Mouse (Mus musculus) CH12.LX (cell line): Measurements from ENCODE around the gene Pip5k1c. TPM values are rescaled to one million over a fixed set of nuclear protein-coding genes. Genes with fewer than 3 reads are reported as not detected.

ENCODE experiments used
- DNase-seq: peaks from one replicate; pipeline ENCODE4 v3.0.0-alpha.2; 2013; ENCODE audit errors: extremely low read depth
- H3K27ac ChIP-seq: 2 replicates; pipeline ENCODE4 v1.5.1; 2012; ENCODE audit warnings: low read depth, mild to moderate bottlenecking, control low read depth, moderate library complexity; ENCODE audit not compliant: insufficient read depth
- H3K27me3 ChIP-seq: replicated peaks from 2 replicates; pipeline ENCODE3; 2012; ENCODE audit warnings: inconsistent platforms
- H3K36me3 ChIP-seq, 2 experiments: replicated peaks in 1 of 2; 2 replicates each; pipeline versions ENCODE3 to v1.6.1; 2012; ENCODE audit warnings: inconsistent platforms in 1 of 2, low read length in 1 of 2, mild to moderate bottlenecking in 1 of 2, mixed read lengths in 1 of 2, moderate library complexity in 1 of 2; ENCODE audit not compliant: control insufficient read depth in 1 of 2, insufficient read depth in 1 of 2
- H3K4me1 ChIP-seq, 2 experiments: 2 replicates each; pipeline ENCODE4 v1.6.1; 2012; ENCODE audit warnings: inconsistent platforms in 1 of 2, moderate library complexity in 1 of 2; ENCODE audit not compliant: insufficient read depth in 2 of 2, control insufficient read depth in 1 of 2
- H3K4me2 ChIP-seq: 2 replicates; pipeline ENCODE4 v1.6.1; 2012; ENCODE audit warnings: low read depth, mild to moderate bottlenecking, control low read depth; ENCODE audit not compliant: poor library complexity, insufficient read depth, severe bottlenecking
- H3K4me3 ChIP-seq, 3 experiments: fragments of 150-350 bp in 1 of 3; sonication (generic) in 1 of 3; replicated peaks in 1 of 3; 2 replicates each; pipeline versions ENCODE3 to v1.5.1; 2011 to 2012; ENCODE audit warnings: low read depth in 2 of 3, low read length in 2 of 3, mild to moderate bottlenecking in 2 of 3, moderate library complexity in 2 of 3, control low read depth in 1 of 3, improper control_type of control experiment in 1 of 3, inconsistent platforms in 1 of 3, mixed read lengths in 1 of 3; ENCODE audit not compliant: poor library complexity in 1 of 3
- H3K79me2 ChIP-seq: replicated peaks from 2 replicates; pipeline ENCODE4 v1.6.1; 2012; ENCODE audit warnings: mild to moderate bottlenecking, moderate library complexity; ENCODE audit not compliant: control insufficient read depth, poor library complexity, insufficient read depth, severe bottlenecking; ENCODE audit errors: extremely low read depth
- H3K9ac ChIP-seq: 2 replicates; pipeline ENCODE4 v1.6.1; 2012; ENCODE audit warnings: low read depth, mild to moderate bottlenecking, control low read depth, moderate library complexity; ENCODE audit not compliant: insufficient read depth
- H3K9me3 ChIP-seq: replicated peaks from 2 replicates; pipeline ENCODE3; 2012; ENCODE audit warnings: low read length, inconsistent platforms, mixed read lengths
- BHLHE40 ChIP-seq: IDR thresholded peaks from 2 replicates; pipeline ENCODE4 v1.6.1; 2011; ENCODE audit warnings: mild to moderate bottlenecking, low read depth, low read length, improper control_type of control experiment
- CHD1 ChIP-seq: IDR thresholded peaks from 2 replicates; pipeline ENCODE4 v1.6.1; 2012; ENCODE audit warnings: low read depth, low read length, improper control_type of control experiment, inconsistent platforms
- CHD2 ChIP-seq: IDR thresholded peaks from 2 replicates; pipeline ENCODE4 v1.6.1; 2011; ENCODE audit warnings: low read length, improper control_type of control experiment
- CTCF ChIP-seq, 2 experiments: IDR thresholded peaks in 1 of 2; conservative IDR thresholded peaks in 1 of 2; 2 replicates each; pipeline ENCODE4 v1.5.1; 2011 to 2012; ENCODE audit warnings: low read depth in 2 of 2, low read length in 2 of 2, improper control_type of control experiment in 1 of 2, inconsistent platforms in 1 of 2, mild to moderate bottlenecking in 1 of 2, moderate library complexity in 1 of 2
- E2F4 ChIP-seq: IDR thresholded peaks from 2 replicates; pipeline ENCODE4 v1.6.1; 2011; ENCODE audit warnings: low read depth, low read length, improper control_type of control experiment; ENCODE audit not compliant: insufficient replicate concordance
- ELF1 ChIP-seq: IDR thresholded peaks from 2 replicates; pipeline ENCODE4 v1.6.1; 2014; ENCODE audit warnings: low read depth, mild to moderate bottlenecking, inconsistent platforms, low read length, improper control_type of control experiment
- EP300 ChIP-seq: IDR thresholded peaks from 2 replicates; pipeline ENCODE4 v1.6.1; 2011; ENCODE audit warnings: low read length, improper control_type of control experiment
- ETS1 ChIP-seq: conservative IDR thresholded peaks from 2 replicates; pipeline ENCODE4 v1.6.1; 2012; ENCODE audit warnings: low read depth, mild to moderate bottlenecking, inconsistent platforms, low read length, improper control_type of control experiment, moderate library complexity
- GABPA ChIP-seq: IDR thresholded peaks from 2 replicates; pipeline ENCODE4 v1.6.1; 2012; ENCODE audit warnings: low read depth, low read length, improper control_type of control experiment, inconsistent platforms; ENCODE audit not compliant: insufficient replicate concordance
- HCFC1 ChIP-seq: IDR thresholded peaks from 2 replicates; pipeline ENCODE4 v1.6.1; 2012; ENCODE audit warnings: low read depth, mild to moderate bottlenecking, inconsistent platforms, low read length, improper control_type of control experiment
- IRF4 ChIP-seq: IDR thresholded peaks from 2 replicates; pipeline ENCODE4 v1.6.1; 2014; ENCODE audit warnings: low read depth, mild to moderate bottlenecking, inconsistent platforms, low read length, improper control_type of control experiment
- JUN ChIP-seq: IDR thresholded peaks from 2 replicates; pipeline ENCODE4 v1.6.1; 2011; ENCODE audit warnings: low read depth, mild to moderate bottlenecking, low read length, improper control_type of control experiment, moderate library complexity; ENCODE audit not compliant: insufficient read depth
- JUND ChIP-seq: conservative IDR thresholded peaks from 2 replicates; pipeline ENCODE4 v1.6.1; 2011; ENCODE audit warnings: low read depth, low read length, improper control_type of control experiment
- KAT2A ChIP-seq: IDR thresholded peaks from 2 replicates; pipeline ENCODE4 v1.6.1; 2012; ENCODE audit warnings: low read length, improper control_type of control experiment, inconsistent platforms; ENCODE audit not compliant: insufficient replicate concordance
- MAFK ChIP-seq: IDR thresholded peaks from 2 replicates; pipeline ENCODE4 v1.6.1; 2011; ENCODE audit warnings: low read length, improper control_type of control experiment; ENCODE audit not compliant: insufficient replicate concordance
- MAX ChIP-seq: IDR thresholded peaks from 2 replicates; pipeline ENCODE4 v1.6.1; 2011; ENCODE audit warnings: low read length, improper control_type of control experiment
- MAZ ChIP-seq: IDR thresholded peaks from 2 replicates; pipeline ENCODE4 v1.6.1; 2012; ENCODE audit warnings: low read depth, mild to moderate bottlenecking, inconsistent platforms, low read length, improper control_type of control experiment, moderate library complexity
- MEF2A ChIP-seq: IDR thresholded peaks from 2 replicates; pipeline ENCODE4 v1.6.1; 2014; ENCODE audit warnings: low read depth, mild to moderate bottlenecking, inconsistent platforms, low read length, improper control_type of control experiment, borderline replicate concordance
- MXI1 ChIP-seq: IDR thresholded peaks from 2 replicates; pipeline ENCODE4 v1.6.1; 2011; ENCODE audit warnings: mild to moderate bottlenecking, low read depth, low read length, improper control_type of control experiment
- MYC ChIP-seq: IDR thresholded peaks from 2 replicates; pipeline ENCODE4 v1.6.1; 2011; ENCODE audit warnings: low read depth, mild to moderate bottlenecking, improper control_type of control experiment, low read length
- NELFE ChIP-seq: IDR thresholded peaks from 2 replicates; pipeline ENCODE4 v1.6.1; 2011; ENCODE audit warnings: low read depth, low read length, improper control_type of control experiment
- NRF1 ChIP-seq: IDR thresholded peaks from 2 replicates; pipeline ENCODE4 v1.6.1; 2014; ENCODE audit warnings: low read depth, mild to moderate bottlenecking, inconsistent platforms, low read length, improper control_type of control experiment, moderate library complexity
- PAX5 ChIP-seq: IDR thresholded peaks from 2 replicates; pipeline ENCODE4 v1.6.1; 2012; ENCODE audit warnings: low read length, inconsistent platforms, mixed read lengths
- POLR2A ChIP-seq: IDR thresholded peaks from 2 replicates; pipeline ENCODE4 v1.6.1; 2011; ENCODE audit warnings: low read depth, mild to moderate bottlenecking, improper control_type of control experiment, low read length
- POLR2AphosphoS2 ChIP-seq: IDR thresholded peaks from 2 replicates; pipeline ENCODE4 v1.6.1; 2011; ENCODE audit warnings: low read depth, low read length, improper control_type of control experiment
- RAD21 ChIP-seq: IDR thresholded peaks from 2 replicates; pipeline ENCODE4 v1.6.1; 2011; ENCODE audit warnings: low read depth, mild to moderate bottlenecking, low read length, improper control_type of control experiment, moderate library complexity
- RCOR1 ChIP-seq: conservative IDR thresholded peaks from 2 replicates; pipeline ENCODE4 v1.6.1; 2012; ENCODE audit warnings: low read depth, mild to moderate bottlenecking, inconsistent platforms, low read length, improper control_type of control experiment
- SIN3A ChIP-seq: IDR thresholded peaks from 2 replicates; pipeline ENCODE4 v1.6.1; 2012; ENCODE audit warnings: low read length, improper control_type of control experiment, inconsistent platforms
- TBP ChIP-seq: conservative IDR thresholded peaks from 2 replicates; pipeline ENCODE4 v1.6.1; 2011; ENCODE audit warnings: low read depth, low read length, improper control_type of control experiment
- TCF12 ChIP-seq: IDR thresholded peaks from 2 replicates; pipeline ENCODE4 v1.6.1; 2014; ENCODE audit warnings: low read depth, mild to moderate bottlenecking, inconsistent platforms, low read length, improper control_type of control experiment
- UBTF ChIP-seq: IDR thresholded peaks from 2 replicates; pipeline ENCODE4 v1.6.1; 2012; ENCODE audit warnings: low read depth, mild to moderate bottlenecking, inconsistent platforms, low read length, improper control_type of control experiment, moderate library complexity
- ZC3H11A ChIP-seq: IDR thresholded peaks from 2 replicates; pipeline ENCODE4 v1.6.1; 2012; ENCODE audit warnings: low read depth, mild to moderate bottlenecking, inconsistent platforms, low read length, improper control_type of control experiment
- ZMIZ1 ChIP-seq: IDR thresholded peaks from 2 replicates; pipeline ENCODE4 v1.6.1; 2012; ENCODE audit warnings: low read depth, mild to moderate bottlenecking, inconsistent platforms, low read length, improper control_type of control experiment
- dilution Hi-C: fragments of 300-500 bp; cut with MboI; formaldehyde crosslinking; loops from 2 replicates; pipeline ENCODE4 v1.14.3; 2020; ENCODE audit warnings: low sequenced_read_pairs; ENCODE audit not compliant: extremely low pct_unique_long_range_greater_than_20kb, extremely low pct_ligation_motif_present
- in situ Hi-C: fragments of 300-500 bp; cut with MboI; formaldehyde crosslinking; loops from 3 replicates; pipeline ENCODE4 v1.14.3; 2019; ENCODE audit warnings: low sequenced_read_pairs, low pct_ligation_motif_present, low pct_unique_long_range_greater_than_20kb, mixed read lengths
- polyA plus RNA-seq: library from polyadenylated mRNA; unstranded; fragments of >175 nt; gene quantifications from 2 replicates; pipeline ENCODE4 v1.2.1, GENCODE M21; 2012; ENCODE audit warnings: low read depth; ENCODE audit not compliant: insufficient read length
- total RNA-seq, 2 experiments: library from RNA; depleted of rRNA; stranded (reverse); fragments of 300-350 nt in 1 of 2; fragments of >200 nt in 1 of 2; gene quantifications; 2 replicates each; pipeline ENCODE4 v1.2.3; 2012 to 2014

Pip5k1c gene
- total and polyA plus RNA-seq, 3 experiments, result 11.4 to 51.4 (median 12.6) TPM

- peaks cover 61 to 74% of the 10 kb centered on the region in 2 experiments for H3K36me3 ChIP-seq
- peak; percentile 85 for TF ChIP-seq TCF12
- TF ChIP-seq BHLHE40, result peak; percentile 16; the same call in 1 of the 2 replicates
- TF ChIP-seq UBTF, result no peak
- peak; percentile 97 for TF ChIP-seq HCFC1
- 0 out of 2 replicates have a peak, but pooled peaks have one; percentile 11 for TF ChIP-seq TBP
- peak; percentile 78 for TF ChIP-seq MXI1
- TF ChIP-seq NRF1, result peak; percentile 97
- peak; percentile 95 for TF ChIP-seq E2F4
- TF ChIP-seq MAFK, result no peak
- peak; percentile 40; the same call in 1 of the 2 replicates for TF ChIP-seq GABPA
- TF ChIP-seq NELFE, result peak; percentile 94
- TF ChIP-seq RAD21, result no peak
- TF ChIP-seq RCOR1, result no peak
- TF ChIP-seq POLR2A, result peak; percentile 89
- peak; percentile 98 for TF ChIP-seq ELF1
- peak; percentile 70 for TF ChIP-seq MEF2A
- TF ChIP-seq MYC, result peak; percentile 84
- peak; percentile 97 for TF ChIP-seq SIN3A
- peak; percentile 100 for TF ChIP-seq MAX
- TF ChIP-seq MAZ, result peak; percentile 78
- no peak for TF ChIP-seq PAX5
- TF ChIP-seq CHD2, result peak; percentile 55; the same call in 1 of the 2 replicates
- peak in 1 of 2 experiments; percentile 31; a peak in 1 of 4 replicates for TF ChIP-seq CTCF (conservative IDR thresholded peaks at IDR 0.05 in 1 of 2, IDR thresholded peaks at IDR 0.05 in 1 of 2; ENCODE audit: low read depth in 2 of 2, low read length in 2 of 2)
- TF ChIP-seq IRF4, result peak; percentile 20; the same call in 1 of the 2 replicates
- no peak for TF ChIP-seq JUN
- TF ChIP-seq ZC3H11A, result no peak
- TF ChIP-seq ZMIZ1, result peak; percentile 78; the same call in 1 of the 2 replicates
- no peak for TF ChIP-seq CHD1
- peak; percentile 65; the same call in 1 of the 2 replicates for TF ChIP-seq POLR2AphosphoS2
- no peak for TF ChIP-seq ETS1
- TF ChIP-seq JUND, result peak; percentile 49
- TF ChIP-seq KAT2A, result peak; percentile 96
- TF ChIP-seq EP300, result no peak
Measured at GRCm38 (mm10) chr10:81320550-81321347, 28.0 kb downstream of the Pip5k1c start, which contains the start of gene Cactin. Cactin (plus strand) TSS chr10:81321103.

More at GRCm38 (mm10) chr10:81320550-81321347, 28.0 kb downstream of the Pip5k1c start, which contains the start of gene Cactin:
- Histone ChIP-seq H3K9me3 (no peaks in the 10 kb centered on the region), H3K27ac (peak within 1 kb of the TSS; percentile 59), H3K4me2 (peak within 1 kb of the TSS; percentile 78), H3K4me3 (peak within 1 kb of the TSS; percentile 89 to 98 (median 97)), H3K27me3 (no peaks in the 10 kb centered on the region), H3K79me2 (peaks cover 15% of the 10 kb centered on the region), H3K4me1 (peaks cover 12 to 37% of the 10 kb centered on the region in 2 experiments; a peak in 3 of 4 replicates), H3K9ac (peak within 1 kb of the TSS; percentile 96)
- peak; percentile 100 for DNase-seq
- dilution Hi-C loops, result no loop called here
- in situ Hi-C loops, result no loop called here
